Mouse (Mus musculus): ENCODE data around the gene Hdac9. TPM values are rescaled to one million over a fixed set of nuclear protein-coding genes. Genes with fewer than 3 reads are reported as not detected.
"Not testable (repeated sequence)": the region's sequence is repeated elsewhere in the genome, so short reads cannot be mapped to it uniquely, and the experiment has no call there.

Gene Hdac9
- total RNA-seq, 2 experiments from 2014 or later: 7.5 to 13.3 TPM

DNA sequence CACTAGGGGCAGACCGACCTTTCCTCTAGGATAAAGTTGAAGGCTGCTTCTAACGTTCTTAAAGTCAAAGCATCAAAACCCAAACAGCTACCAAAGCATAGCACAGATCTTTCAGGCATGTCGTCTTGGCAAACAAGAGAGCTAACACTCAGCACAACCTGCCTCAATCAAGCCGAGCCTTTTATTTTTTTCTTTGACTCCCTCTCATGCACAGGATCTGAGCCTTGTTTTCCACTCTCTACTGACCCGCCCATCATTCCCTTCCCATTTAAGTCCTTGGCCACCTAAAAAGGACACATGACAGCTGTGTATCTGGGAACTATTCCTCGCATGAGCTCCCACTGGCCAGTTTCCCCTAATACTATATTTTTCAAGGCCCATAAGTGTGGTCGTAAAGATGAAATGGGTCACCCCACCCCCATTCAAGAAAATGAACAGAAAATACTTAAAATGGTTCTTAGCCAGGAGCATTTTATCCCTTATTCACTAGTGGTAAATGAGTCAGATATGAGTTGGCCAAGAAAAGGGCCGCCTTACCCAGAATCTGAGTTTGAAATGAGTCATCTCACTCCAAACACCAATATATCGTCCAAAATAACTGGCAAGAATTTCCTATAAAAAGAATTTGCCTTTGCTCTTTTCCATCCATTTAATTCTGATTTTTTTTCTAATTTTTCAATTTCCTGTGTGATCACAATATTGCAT is 840.9 kb downstream of the Hdac9 start:
- DNase-seq: no peak

DNA sequence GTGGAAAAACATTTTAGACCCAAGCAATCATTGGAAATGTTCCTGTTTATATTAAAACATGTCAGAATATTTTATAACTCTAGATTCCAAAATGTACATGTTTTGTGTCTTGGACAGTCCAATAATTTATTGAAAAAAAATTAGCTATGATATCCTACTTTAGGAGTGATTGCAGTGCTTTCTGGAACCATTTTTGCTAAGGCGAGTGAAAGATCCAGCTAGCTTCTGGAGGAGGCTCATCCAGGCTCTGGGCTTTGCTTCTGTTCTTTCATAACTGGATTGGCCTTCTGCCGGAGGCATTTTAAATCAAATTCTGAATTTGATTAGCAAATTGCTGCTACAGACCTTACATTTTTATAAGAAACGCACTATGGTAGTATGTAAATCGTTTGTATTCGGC is 864.4 kb downstream of the Hdac9 start:
- no peak for DNase-seq

DNA sequence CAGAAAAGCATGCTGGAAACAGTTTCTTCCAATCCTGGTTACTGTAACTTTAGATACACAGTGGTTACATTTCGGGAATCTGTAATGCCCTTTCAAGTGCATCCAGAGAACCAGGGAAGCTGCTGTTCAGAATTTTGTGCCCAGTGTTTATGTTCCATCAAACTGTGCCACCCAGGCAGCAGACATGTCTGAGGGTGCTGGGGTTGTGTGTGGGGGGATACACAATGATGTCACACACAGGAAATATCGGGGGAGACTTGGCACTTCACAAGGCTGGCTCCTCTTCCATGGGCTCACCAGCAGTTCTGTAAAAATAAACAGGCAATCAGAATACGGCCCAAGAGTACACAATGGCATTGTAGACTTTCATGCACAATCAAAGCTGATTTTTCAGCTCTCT is 864.9 kb downstream of the Hdac9 start:
- no peak for DNase-seq

DNA sequence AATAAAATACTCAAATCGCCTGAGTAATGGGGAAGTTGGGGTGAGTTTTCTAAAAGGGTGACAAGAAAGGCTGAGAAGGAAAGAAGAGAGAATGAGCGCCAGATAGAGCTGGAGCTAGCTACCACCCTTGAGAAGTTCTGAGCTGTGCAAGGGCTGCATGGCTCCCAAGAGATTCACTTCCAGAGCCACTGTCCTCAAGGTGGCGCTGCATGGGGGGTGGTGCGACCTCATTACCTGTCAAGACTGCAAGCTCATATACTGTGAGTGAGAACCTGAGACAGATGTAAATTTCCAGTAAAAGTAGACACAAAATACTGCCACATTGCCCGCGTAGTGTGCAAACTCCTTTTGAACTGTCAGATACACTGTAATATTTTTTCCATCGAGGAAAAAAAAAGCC is 865.8 kb downstream of the Hdac9 start:
- DNase-seq: no peak

DNA sequence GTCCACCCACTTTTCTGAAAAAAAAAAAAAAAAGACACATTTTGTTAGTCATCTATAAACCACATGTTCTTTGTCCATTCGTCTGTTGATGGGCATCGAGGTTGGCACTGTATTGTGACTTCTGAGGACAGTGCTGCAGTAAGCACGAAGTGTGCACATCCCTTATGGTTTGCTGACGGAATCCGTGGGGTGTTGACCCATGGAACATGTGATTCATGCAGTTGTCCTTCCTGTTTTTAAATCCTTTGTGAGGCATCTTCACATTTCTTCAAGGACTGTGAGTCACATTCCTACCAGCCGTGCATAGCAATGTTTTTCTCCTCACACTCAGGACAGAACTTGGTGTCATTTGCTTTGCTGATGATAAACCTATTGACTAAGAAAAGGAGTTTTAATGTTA is 875.9 kb downstream of the Hdac9 start:
- DNase-seq: no peak

DNA sequence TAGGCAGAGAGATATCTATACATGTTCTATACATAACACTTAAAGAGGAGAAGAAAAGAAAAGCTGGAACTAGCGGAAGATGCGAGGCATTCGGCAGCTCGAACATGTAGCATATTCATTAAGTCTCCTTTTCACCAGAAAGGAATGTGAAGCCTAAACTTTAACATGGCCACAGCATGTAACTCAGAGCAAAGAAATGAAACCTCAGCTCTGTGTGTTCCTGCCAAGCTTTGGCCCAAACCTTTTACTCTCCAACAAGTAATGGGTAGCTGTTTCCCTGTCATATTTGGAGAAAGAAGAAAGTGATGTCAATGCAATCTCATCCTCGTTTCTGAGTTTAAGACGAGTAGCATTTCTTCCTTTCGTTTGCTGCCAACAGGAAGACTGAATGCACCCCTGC is 876.8 kb downstream of the Hdac9 start:
- DNase-seq: no peak

DNA sequence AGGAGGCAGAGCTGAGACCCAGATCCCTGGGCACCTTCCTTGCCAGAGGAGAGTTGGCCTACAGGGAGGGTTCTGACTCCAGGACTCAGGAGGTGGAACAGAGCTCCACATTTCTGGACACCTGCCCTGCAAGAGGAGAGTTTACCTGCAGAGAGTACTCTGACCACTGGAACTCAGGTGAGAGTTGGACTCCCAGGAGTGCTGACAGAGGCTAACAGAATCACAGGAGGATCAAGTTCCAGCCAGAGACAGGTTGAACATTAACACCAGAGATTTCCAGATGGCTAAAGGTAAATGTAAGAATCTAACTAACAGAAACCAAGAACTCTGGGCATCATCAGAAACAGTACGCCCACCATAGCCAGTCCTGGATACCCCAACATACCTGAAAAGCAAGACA is 907.1 kb downstream of the Hdac9 start:
- not testable (repeated sequence) for DNase-seq

Other genes with a start within 250 kb of the Hdac9 start
- gene Prps1l1, start 67.7 kb upstream of the Hdac9 start, total RNA-seq (2021): not detected
- 10 to 100 TPM; 33.3 to 35.1 TPM for gene Snx13, start 130.1 kb upstream of the Hdac9 start, total RNA-seq (2021)